Mouse (Mus musculus): ENCODE data around the gene Prph2. TPM values are rescaled to one million over a fixed set of nuclear protein-coding genes. Genes with fewer than 3 reads are reported as not detected.

Prph2 gene
- polyA plus RNA-seq (2014; fragmentation: Nextera tagmentation; extraction: Ambion mirVana) = not detected in 2 replicates

DNA sequence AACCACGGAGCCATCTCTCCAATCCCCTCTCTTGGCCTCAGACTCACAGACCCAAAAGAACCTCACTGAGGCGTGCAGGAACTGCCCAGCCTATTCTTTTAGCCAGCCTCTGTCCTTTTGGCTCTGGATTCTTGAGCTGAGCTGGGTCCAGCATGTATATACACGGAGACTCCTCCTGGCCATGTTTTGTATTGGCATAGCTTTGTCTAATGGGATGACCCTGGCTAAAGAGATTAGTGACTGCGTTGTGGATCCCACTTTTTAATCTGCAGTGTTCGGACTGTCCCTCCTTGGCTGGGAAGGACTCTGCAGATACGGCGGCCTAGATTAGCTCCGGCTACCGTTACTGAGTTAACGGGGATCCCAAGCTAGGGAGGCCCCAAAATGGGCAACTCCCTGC lies at the start of gene Prph2:
TSS of gene Prph2 (plus strand) at position 274 of the 400 bp plus-strand sequence.
- H3K4me3 ChIP-seq (ENCODE audit: low read depth, low read length) = no peak within 1 kb of the TSS
- no peaks in the 10 kb centered on the region for H3K27me3 ChIP-seq (ENCODE audit: control insufficient read depth, insufficient read depth, low read length)
- WGBS = 77% methylated on average over 10 of the region's 10 CpGs
- H3K27ac ChIP-seq (ENCODE audit: low read depth, low read length) = no peak within 1 kb of the TSS
- ATAC-seq (ENCODE audit: low FRiP score) (no peak), DNase-seq (ENCODE audit: low spot score, missing footprints) (no peak)
- peaks cover 4% of the 10 kb centered on the region for H3K4me1 ChIP-seq (ENCODE audit: control insufficient read depth, insufficient read depth, low read length)
- no peaks in the 10 kb centered on the region for H3K36me3 ChIP-seq (ENCODE audit: control insufficient read depth, insufficient read depth, low read length)
- H3K9ac ChIP-seq (ENCODE audit: low read length) = no peak within 1 kb of the TSS
- H3K4me2 ChIP-seq = no peak within 1 kb of the TSS
- H3K9me3 ChIP-seq (ENCODE audit: control insufficient read depth, low read length) = no peaks in the 10 kb centered on the region

DNA sequence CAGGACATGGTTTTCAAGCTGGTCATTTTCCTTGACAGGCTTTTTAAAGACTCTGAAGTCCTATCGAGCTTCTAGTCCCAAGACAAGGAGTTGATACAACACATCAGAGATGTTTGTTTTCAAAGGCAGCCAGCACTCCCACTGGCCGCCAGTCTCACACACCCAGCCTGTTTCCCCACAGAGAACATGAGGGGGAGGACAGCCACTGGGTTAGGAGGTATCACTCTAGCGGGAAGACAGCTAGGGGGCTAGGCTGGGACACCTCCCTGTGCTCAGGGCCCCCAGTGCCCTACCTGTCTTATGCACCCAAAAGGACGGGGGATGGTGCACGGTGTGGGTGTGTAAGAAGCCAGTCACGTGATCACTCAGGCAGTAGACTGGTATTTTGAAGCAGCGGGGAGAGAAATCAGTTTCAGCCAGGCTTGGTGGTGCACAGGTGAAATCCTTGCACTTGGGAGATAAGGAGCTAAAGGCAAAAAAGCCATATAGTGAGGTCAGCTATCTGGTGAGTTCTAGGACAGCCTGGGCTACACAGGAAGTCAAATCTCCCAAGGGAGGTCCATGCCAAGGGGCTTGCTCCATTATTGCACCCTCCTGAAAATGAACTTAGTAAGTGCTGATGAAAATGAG lies 45.6 kb upstream of the Prph2 start:
- Histone ChIP-seq H3K27ac (ENCODE audit: low read depth, low read length) (no peak overlapping the region), H3K4me3 (ENCODE audit: low read depth, low read length) (no peak overlapping the region), H3K9me3 (ENCODE audit: control insufficient read depth, low read length) (no peaks in the 10 kb centered on the region), H3K36me3 (ENCODE audit: control insufficient read depth, insufficient read depth, low read length) (no peaks in the 10 kb centered on the region), H3K4me1 (ENCODE audit: control insufficient read depth, insufficient read depth, low read length) (no peaks in the 10 kb centered on the region), H3K27me3 (ENCODE audit: control insufficient read depth, insufficient read depth, low read length) (no peaks in the 10 kb centered on the region), H3K9ac (ENCODE audit: low read length) (no peak overlapping the region), H3K4me2 (no peak overlapping the region)
- ATAC-seq (ENCODE audit: low FRiP score) (no peak), DNase-seq (ENCODE audit: low spot score, missing footprints) (no peak)
- 79% methylated on average over 7 of the region's 7 CpGs for WGBS

DNA sequence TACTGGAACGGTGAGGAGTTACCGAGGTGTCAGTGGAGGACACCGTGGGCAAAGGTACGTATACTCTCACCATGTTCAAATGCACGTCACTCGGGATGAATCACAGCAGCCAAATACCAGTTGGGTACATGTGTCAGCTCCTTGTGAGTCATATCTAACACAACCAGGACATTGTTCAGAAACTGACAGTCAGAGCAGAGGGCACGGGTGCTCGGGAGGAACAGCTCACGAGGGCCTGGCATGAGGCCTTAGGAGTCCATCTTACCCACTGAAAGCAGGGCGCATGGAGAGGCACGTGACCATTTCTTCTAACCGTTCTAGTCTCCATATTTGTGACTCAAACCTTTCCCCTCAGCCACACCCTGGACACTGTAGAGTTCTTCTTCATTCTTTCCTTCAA lies 43.4 kb upstream of the Prph2 start:
- no peak overlapping the region for H3K27ac ChIP-seq (ENCODE audit: low read depth, low read length)

DNA sequence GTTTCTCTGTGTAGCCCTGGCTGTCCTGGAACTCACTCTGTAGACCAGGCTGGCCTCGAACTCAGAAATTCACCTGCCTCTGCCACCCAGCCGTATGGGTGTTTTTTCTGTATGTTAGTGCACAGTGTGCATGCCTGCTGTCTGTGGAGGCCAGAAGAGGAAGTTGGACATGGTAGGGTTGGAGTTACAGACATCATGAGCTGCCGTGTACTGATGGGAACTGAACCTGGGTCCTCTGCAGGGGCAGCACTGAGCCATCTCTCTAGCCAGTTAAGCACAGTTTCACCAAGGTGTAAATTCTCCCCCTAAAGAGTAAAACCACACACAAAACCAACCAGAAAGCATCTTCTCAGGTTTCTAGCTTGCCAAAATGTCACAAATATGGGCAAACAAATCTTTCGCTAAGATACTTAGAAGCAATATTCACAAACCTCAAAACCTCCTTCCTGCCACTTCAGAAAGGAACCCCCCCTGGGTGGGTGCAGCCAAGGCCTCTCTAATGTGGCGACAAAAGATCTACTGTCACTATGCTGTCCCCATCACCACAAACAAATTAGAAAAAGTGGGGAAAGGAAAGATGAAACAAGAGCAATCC lies 40.0 kb upstream of the Prph2 start:
- Histone ChIP-seq H3K4me1 (ENCODE audit: control insufficient read depth, insufficient read depth, low read length) (no peaks in the 10 kb centered on the region), H3K36me3 (ENCODE audit: control insufficient read depth, insufficient read depth, low read length) (no peaks in the 10 kb centered on the region), H3K27me3 (ENCODE audit: control insufficient read depth, insufficient read depth, low read length) (no peaks in the 10 kb centered on the region), H3K4me2 (no peak overlapping the region), H3K27ac (ENCODE audit: low read depth, low read length) (no peak overlapping the region), H3K9me3 (ENCODE audit: control insufficient read depth, low read length) (no peaks in the 10 kb centered on the region), H3K9ac (ENCODE audit: low read length) (no peak overlapping the region), H3K4me3 (ENCODE audit: low read depth, low read length) (no peak overlapping the region)
- WGBS = 94% methylated on average over 5 of the region's 5 CpGs
- ATAC-seq (ENCODE audit: low FRiP score) = no peak
- no peak for DNase-seq (ENCODE audit: low spot score, missing footprints)

More for the DNA sequence above, 43.4 kb upstream of the Prph2 start:
- H3K9me3 ChIP-seq (ENCODE audit: control insufficient read depth, low read length) = no peaks in the 10 kb centered on the region
- H3K9ac ChIP-seq (ENCODE audit: low read length) = no peak overlapping the region
- ATAC-seq (ENCODE audit: low FRiP score) = no peak
- no peaks in the 10 kb centered on the region for H3K27me3 ChIP-seq (ENCODE audit: control insufficient read depth, insufficient read depth, low read length)
- no peaks in the 10 kb centered on the region for H3K36me3 ChIP-seq (ENCODE audit: control insufficient read depth, insufficient read depth, low read length)
- H3K4me1 ChIP-seq (ENCODE audit: control insufficient read depth, insufficient read depth, low read length) = no peaks in the 10 kb centered on the region
- no peak for DNase-seq (ENCODE audit: low spot score, missing footprints)
- no peak overlapping the region for H3K4me2 ChIP-seq
- 92% methylated on average over 12 of the region's 12 CpGs for whole genome bisulfite sequencing
- H3K4me3 ChIP-seq (ENCODE audit: low read depth, low read length) = no peak overlapping the region

DNA sequence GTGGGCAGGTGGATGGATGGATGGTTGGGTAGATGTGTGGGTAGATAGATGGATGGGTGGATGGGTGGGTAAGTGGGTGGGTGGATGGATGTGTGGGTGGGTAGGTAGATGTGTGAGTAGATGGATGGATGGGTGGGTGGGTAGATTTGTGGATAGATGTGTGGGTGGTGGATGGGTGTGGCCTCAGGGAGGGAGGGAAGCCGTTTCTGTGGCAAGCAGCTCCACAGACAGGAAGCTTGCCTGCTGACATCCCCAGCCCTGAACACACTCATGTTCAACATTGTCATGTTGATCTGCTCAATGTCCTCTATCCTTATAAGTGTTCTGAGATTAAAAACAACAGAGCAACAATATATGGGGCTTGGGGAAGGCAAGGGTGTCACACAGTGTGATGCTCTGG lies 39.3 kb upstream of the Prph2 start:
- Histone ChIP-seq H3K4me1 (ENCODE audit: control insufficient read depth, insufficient read depth, low read length) (no peaks in the 10 kb centered on the region), H3K27ac (ENCODE audit: low read depth, low read length) (no peak overlapping the region), H3K36me3 (ENCODE audit: control insufficient read depth, insufficient read depth, low read length) (no peaks in the 10 kb centered on the region)

DNA sequence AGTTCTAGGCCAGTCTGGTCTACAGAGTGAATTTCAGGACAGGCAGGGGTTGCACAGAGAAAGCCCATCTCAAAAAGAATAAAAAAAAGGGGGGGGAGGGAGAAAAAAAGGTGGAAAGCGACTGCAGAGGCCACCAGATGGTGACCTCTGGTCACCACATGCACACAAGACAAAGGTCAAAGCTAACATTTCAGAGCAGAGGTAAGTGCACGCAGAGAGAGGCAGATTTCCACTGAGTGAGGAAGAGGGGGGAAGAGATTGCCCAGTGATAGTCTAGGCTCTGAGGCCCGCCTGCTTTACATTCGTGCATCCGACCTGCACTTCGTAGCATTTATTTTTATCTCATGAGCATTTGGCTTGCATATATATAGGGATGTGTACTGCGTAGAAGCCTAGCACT lies 37.5 kb upstream of the Prph2 start:
- Histone ChIP-seq H3K4me2 (no peak overlapping the region), H3K4me3 (ENCODE audit: low read depth, low read length) (no peak overlapping the region), H3K4me1 (ENCODE audit: control insufficient read depth, insufficient read depth, low read length) (no peaks in the 10 kb centered on the region), H3K27me3 (ENCODE audit: control insufficient read depth, insufficient read depth, low read length) (no peaks in the 10 kb centered on the region), H3K9ac (ENCODE audit: low read length) (no peak overlapping the region), H3K9me3 (ENCODE audit: control insufficient read depth, low read length) (no peaks in the 10 kb centered on the region), H3K27ac (ENCODE audit: low read depth, low read length) (no peak overlapping the region), H3K36me3 (ENCODE audit: control insufficient read depth, insufficient read depth, low read length) (no peaks in the 10 kb centered on the region)
- no peak for ATAC-seq (ENCODE audit: low FRiP score)
- WGBS = 77% methylated on average over 7 of the region's 7 CpGs
- no peak for DNase-seq (ENCODE audit: low spot score, missing footprints)

More for the DNA sequence above, 39.3 kb upstream of the Prph2 start:
- DNase-seq (ENCODE audit: low spot score, missing footprints) (no peak), ATAC-seq (ENCODE audit: low FRiP score) (no peak)
- Histone ChIP-seq H3K4me3 (ENCODE audit: low read depth, low read length) (no peak overlapping the region), H3K27me3 (ENCODE audit: control insufficient read depth, insufficient read depth, low read length) (no peaks in the 10 kb centered on the region), H3K9ac (ENCODE audit: low read length) (no peak overlapping the region), H3K9me3 (ENCODE audit: control insufficient read depth, low read length) (no peaks in the 10 kb centered on the region), H3K4me2 (no peak overlapping the region)
- WGBS = 67% methylated on average over 1 of the region's 1 CpGs

DNA sequence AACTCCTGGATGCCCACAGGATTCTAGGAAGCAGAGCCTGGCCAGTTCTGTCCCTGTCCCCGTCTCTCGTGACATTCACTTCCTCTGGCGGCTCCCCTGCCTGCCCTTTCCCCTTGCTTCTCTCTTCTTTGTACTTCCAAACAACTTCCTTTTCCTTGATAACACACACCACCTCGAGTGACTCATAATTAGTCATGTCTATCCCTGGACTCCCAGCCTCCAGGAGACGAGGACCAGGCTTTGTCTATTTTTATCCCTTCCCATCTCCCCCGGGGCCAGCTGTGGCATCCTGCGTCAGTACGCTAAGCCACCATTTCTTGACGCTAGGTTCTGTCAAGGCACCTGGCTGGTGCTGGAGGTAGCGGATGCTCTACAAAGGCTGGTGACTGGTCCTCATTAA lies 36.1 kb upstream of the Prph2 start:
- Histone ChIP-seq H3K27me3 (ENCODE audit: control insufficient read depth, insufficient read depth, low read length) (no peaks in the 10 kb centered on the region), H3K36me3 (ENCODE audit: control insufficient read depth, insufficient read depth, low read length) (no peaks in the 10 kb centered on the region), H3K9me3 (ENCODE audit: control insufficient read depth, low read length) (no peaks in the 10 kb centered on the region), H3K27ac (ENCODE audit: low read depth, low read length) (no peak overlapping the region), H3K9ac (ENCODE audit: low read length) (no peak overlapping the region), H3K4me3 (ENCODE audit: low read depth, low read length) (no peak overlapping the region), H3K4me1 (ENCODE audit: control insufficient read depth, insufficient read depth, low read length) (no peaks in the 10 kb centered on the region), H3K4me2 (no peak overlapping the region)
- DNase-seq (ENCODE audit: low spot score, missing footprints) = no peak
- no peak for ATAC-seq (ENCODE audit: low FRiP score)
- 60% methylated on average over 10 of the region's 10 CpGs for WGBS

DNA sequence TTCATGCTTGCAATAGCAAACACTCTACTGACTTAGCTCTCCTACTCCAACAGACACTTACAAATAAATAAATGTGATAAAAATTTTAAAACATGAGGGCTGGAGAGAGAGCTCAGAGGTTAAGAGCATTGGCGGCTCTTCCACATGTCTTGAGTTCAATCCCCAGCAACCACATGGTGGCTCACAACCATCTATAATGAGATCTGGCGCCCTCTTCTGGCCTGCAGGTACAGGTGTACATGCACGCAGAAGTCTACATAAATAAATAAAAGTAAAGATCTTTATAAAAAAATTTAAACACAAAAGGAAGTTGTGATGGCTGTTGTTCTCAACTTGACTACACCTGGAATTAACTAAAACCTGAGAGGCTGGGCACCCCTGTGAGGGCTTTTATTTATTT lies 34.6 kb upstream of the Prph2 start:
- WGBS = 68% methylated on average over 3 of the region's 3 CpGs
- DNase-seq (ENCODE audit: low spot score, missing footprints) = no peak
- Histone ChIP-seq H3K36me3 (ENCODE audit: control insufficient read depth, insufficient read depth, low read length) (no peaks in the 10 kb centered on the region), H3K9ac (ENCODE audit: low read length) (no peak overlapping the region), H3K27me3 (ENCODE audit: control insufficient read depth, insufficient read depth, low read length) (no peaks in the 10 kb centered on the region), H3K27ac (ENCODE audit: low read depth, low read length) (no peak overlapping the region), H3K4me1 (ENCODE audit: control insufficient read depth, insufficient read depth, low read length) (no peaks in the 10 kb centered on the region), H3K4me3 (ENCODE audit: low read depth, low read length) (no peak overlapping the region), H3K9me3 (ENCODE audit: control insufficient read depth, low read length) (no peaks in the 10 kb centered on the region), H3K4me2 (no peak overlapping the region)
- ATAC-seq (ENCODE audit: low FRiP score) = no peak

DNA sequence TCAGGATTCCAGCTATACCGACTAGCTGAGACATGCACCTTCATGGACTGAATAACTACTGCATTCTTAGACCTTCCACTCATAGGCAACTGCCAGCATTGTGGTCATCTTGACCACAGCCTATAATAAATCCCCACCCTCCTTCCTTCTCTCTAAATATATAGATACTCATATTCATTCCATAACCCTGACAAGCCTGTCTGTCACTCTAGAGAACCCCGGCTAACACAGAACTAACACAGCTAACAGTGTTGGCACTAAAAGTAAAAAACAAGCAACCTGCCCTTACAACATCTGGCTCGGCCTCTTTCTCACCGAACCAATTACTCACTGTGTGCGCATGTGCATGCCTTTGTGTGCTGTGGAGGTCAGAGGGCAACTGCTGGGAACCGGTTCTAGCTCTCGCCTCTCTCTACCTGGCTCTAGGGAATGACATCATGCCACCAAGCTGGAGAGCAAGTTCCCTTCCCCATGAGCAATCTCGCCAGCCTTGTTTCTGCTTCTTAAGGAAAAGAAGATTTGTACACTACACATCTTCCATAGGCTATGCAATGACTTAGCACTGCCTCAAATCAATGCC lies 33.8 kb upstream of the Prph2 start:
- Histone ChIP-seq H3K27ac (ENCODE audit: low read depth, low read length) (no peak overlapping the region), H3K4me1 (ENCODE audit: control insufficient read depth, insufficient read depth, low read length) (no peaks in the 10 kb centered on the region), H3K4me2 (no peak overlapping the region), H3K9ac (ENCODE audit: low read length) (no peak overlapping the region), H3K36me3 (ENCODE audit: control insufficient read depth, insufficient read depth, low read length) (no peaks in the 10 kb centered on the region), H3K27me3 (ENCODE audit: control insufficient read depth, insufficient read depth, low read length) (no peaks in the 10 kb centered on the region), H3K9me3 (ENCODE audit: control insufficient read depth, low read length) (no peaks in the 10 kb centered on the region), H3K4me3 (ENCODE audit: low read depth, low read length) (no peak overlapping the region)
- ATAC-seq (ENCODE audit: low FRiP score) (no peak), DNase-seq (ENCODE audit: low spot score, missing footprints) (no peak)
- 84% methylated on average over 8 of the region's 8 CpGs for WGBS
